Mouse (Mus musculus) erythroid progenitor cell, adult 5-6 weeks (primary cell): ENCODE results near the gene Gm7029. TPM values are rescaled to one million over a fixed set of nuclear protein-coding genes. Genes with fewer than 3 reads are reported as not detected.
"Not testable (repeated sequence)": the region's sequence is repeated elsewhere in the genome, so short reads cannot be mapped to it uniquely, and the experiment has no call there.

Source experiments
- ATAC-seq: replicated peaks from 2 replicates; pipeline ENCODE4 v1.8.0; 2016; ENCODE audit warnings: moderate number of reproducible peaks, mild to moderate bottlenecking, moderate TSS enrichment, inconsistent platforms; ENCODE audit not compliant: poor library complexity, low FRiP score, severe bottlenecking
- total RNA-seq, 2 experiments: library from RNA; stranded (forward) in 1 of 2; stranded (reverse) in 1 of 2; fragments of 150-400 nt in 1 of 2; fragments of 186-747, 209-891 nt in 1 of 2; gene quantifications; 2 replicates each; pipeline versions ENCODE4 v1.2.3 to v1.2.4; 2015 to 2017; ENCODE audit warnings: low replicate concordance in 2 of 2

Gene Gm7029
- not detected in 2 replicates for total RNA-seq (2015; ENCODE audit: low replicate concordance)
- total RNA-seq (2017; ENCODE audit: low replicate concordance), result not detected in 2 replicates

DNA sequence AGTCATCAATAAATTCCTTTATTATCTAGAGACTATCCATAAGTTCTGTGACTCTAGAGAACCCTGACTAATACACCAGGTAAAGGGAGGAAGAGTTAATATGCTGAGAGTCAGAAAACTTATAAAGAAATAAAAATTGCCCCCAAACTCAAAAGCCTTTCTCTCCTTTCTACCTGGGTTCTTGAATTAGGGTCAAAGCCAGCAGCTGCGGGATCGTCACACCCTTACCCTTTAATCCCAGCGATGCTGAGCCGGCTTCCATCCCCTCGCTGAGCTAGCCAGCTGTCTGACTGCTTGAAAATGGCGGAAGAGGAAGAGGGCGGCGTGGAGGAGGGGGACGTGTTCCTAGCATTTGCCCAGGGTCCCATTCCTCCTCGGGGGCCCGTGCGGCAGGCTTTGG is at the start of gene Gm7029:
Gm7029 (plus strand) TSS at position 301 of the 400 bp plus-strand sequence.
- ATAC-seq, result peak; percentile 30; the same call in 1 of the 2 replicates

DNA sequence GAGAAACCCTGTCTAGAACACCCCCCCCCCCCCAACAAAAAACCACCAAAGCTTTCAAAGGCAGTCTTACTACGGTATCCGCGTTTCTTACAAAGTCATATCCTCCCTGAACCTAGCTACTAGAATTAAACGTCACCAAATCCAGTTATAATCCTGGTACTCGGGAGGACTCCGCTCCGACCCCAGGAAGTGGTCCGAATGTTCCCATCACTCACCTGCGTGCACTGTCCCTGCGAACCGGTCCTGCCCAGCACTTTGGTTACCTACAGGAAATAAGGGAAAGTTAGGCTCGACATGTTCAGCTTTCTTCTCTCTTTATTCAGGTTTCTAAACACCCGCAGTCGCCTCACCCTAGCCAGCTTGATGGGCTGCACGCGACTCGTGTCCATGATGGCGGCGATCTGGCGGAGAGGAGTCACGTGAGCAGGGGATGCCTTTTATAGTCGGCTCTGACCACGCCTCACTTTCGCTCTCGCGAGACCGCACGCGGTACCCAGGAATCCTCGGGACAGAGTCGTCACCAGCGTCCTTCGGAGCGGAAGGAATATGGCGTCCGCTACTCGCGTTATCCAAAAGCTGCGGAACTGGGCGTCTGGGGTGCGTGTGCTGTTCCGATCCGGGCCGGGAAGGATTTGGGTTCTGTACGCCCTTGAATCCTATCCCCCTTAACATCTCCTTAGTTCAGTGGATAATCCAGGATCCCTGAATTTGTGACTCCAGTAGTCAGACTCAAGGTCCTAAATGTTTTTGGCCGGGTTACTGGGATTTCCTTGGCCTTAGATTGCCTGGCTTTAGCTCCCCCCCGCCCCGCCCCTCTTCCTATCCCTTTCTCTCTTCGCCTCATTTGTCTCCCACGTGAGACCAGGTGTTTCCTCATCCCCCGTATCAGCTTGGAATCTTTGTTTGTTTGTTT is 49.3 kb upstream of the Gm7029 start, which contains the start of the genes Rps28 and Ndufa7:
Rps28 (minus strand) TSS at position 479 of the 913 bp plus-strand sequence.
Ndufa7 (plus strand) TSS at position 489 of the 913 bp plus-strand sequence.
- peak; percentile 97 for ATAC-seq

DNA sequence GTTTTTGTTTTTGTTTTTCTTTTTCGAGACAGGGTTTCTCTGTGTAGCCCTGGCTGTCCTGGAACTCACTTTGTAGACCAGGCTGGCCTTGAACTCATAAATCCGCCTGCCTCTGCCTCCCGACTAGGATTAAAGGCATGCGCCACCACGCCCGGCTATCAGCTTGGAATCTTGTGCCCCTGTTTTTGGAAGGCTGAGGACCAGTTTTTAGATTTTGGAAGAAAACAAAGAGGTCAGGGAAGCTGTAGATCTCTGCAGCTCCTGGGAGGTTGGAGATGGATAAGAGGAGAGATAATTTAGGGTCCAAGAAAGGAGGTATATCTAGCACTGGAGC is 48.7 kb upstream of the Gm7029 start:
- not testable (repeated sequence) for ATAC-seq

DNA sequence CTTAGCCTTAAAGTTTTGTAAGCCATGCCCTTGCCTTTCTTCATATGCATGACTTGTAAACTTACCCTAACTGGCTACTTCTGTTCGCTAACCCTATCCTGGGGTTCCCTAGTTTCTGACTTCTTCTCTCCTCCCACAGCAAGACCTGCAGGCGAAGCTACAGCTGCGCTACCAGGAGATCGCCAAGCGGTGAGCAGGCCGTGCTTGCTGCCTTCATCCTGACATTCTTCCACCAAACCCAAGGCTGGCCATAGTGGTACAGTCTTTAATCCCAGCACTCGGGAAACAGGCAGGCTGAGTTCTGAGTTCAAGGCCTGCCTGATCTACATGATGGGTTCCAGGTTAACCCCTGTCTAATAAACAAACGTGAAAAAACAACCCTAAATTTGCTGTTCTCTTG is 48.2 kb upstream of the Gm7029 start:
- ATAC-seq, result no peak

DNA sequence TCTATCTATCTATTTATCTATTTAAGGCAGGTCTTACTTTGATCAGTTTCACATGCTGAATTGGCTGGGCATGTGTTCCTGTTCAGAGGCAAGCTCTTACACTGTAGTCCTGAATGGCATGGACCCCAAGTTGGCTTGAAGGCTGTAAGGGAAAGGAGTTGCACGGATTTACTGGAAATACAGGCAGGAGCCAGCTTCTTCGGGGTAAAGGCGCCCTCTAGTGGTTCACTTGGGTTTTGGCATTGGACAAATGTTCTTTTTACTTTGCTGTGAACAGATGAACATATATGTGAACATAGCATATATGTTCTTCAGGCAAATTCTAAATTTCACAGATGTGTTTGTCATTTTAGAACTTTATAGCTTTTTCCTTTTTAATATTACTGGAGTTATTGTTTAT is 46.8 kb upstream of the Gm7029 start:
- ATAC-seq, result peak; percentile 52

DNA sequence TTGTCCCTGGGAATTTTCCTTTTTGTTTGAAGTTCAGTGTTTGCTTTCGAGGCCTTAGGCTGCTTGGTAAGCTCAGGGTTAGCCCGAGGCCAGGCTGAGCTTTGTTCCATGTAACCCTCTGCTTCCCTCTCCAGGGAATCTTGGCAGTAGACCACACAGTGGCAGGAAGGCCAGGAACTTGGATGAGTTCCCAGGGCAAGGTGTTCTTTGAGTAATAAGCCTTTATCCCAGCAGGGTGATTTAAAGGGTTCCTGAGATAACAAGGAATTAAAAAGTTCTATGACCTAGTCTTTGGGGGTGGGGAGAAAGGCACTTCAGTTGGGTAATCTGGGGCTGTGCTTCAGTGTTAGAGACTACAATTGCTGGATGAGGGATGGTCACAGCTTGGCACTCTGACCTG is 44.7 kb upstream of the Gm7029 start:
- no peak for ATAC-seq

DNA sequence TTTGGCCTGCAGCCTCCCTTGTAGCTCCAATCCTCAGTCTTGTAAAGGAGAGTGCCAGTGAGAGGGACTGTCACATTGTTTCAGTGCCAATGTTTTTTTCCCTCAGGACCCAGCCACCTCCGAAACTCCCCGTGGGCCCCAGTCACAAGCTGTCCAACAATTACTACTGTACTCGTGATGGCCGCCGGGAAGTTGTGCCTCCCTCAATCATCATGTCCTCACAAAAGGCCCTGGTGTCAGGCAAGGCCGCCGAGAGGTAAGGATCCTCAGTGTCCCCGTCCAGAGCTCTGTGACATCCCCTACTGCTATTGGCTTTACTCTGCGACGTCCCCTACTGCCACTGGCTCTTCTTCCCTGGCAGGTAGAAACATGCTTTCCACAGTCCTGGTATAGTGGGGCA is 44.1 kb upstream of the Gm7029 start:
- ATAC-seq, result no peak

DNA sequence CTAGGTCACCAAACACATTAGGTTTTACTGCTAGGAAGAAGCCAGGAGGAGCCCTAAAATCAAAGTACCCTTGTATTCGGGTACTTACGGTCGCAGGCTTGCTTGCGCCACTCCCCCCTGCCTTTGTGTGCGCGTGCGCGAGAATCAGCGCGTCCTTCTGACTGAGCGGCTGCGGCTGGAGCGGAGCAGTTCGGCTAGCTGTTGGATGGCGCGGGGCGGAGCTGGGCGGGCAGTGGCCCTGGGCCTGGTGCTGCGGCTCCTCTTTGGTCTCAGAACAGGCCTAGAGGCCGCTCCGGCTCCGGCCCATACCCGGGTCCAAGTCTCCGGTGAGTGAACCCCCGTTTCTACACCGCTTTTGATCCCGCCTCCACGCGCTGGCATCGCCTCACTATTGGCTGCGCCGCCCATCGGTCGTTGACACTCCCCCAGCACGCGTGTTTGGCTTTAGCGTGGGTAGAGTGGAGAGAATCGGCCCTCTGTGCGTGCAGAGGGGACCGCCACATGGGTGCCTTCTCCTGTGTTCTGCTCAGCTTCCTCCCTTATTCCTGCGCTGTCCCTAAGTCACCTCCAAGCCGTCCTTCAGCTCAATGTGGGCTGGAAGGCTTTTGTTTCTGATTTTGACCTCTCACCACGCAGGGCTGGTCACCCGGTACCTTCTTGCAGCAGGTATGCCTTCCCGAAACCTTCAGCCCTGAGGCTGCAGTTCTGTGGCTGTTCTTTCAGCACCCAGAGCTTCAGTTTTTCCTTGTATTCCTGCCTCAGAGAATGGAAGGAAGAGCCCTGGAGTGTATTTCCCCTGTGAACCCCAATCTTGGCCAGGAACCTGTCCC is 30.5 kb upstream of the Gm7029 start, which contains the start of gene Cd320:
Cd320 (plus strand) TSS at position 126 of the 830 bp plus-strand sequence.
- peak; percentile 96 for ATAC-seq

DNA sequence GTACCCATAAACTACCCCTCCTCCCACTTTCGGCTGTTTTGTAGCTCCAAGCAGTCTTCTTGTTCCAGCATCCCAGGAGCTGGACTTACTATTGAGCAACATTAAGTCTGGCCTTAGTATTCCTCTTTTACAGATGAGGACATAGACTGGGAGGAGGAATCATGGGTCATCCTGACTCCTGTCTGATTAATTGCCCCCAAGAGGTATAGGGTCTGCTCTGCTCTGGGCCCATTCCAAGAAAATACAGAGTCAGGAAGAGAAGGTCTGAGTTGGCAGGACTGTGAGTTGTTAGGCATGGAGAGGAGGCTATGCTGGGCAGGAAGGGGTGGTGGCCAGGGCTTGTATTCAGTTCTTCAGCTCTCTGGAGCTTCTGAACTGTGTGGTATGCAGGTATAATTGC is 29.4 kb upstream of the Gm7029 start:
- no peak for ATAC-seq

DNA sequence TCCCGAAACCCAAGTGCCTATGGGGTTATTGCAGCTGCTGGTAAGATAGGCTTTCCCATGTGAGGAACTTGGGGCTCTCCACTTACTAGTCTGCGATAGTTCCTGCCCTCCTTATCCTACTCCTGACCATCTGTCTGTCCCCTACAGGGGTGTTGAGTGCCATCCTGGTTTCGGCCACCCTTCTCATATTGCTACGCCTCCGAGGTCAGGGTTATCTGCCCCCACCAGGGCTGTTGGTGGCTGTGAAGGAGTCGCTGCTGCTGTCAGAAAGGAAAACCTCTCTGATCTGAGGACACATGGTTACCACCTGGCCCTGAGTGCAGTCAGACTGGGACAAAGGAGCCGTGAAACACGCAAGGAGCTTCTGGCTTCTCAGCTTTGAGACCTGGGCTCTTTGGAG is 25.5 kb upstream of the Gm7029 start:
- no peak for ATAC-seq

DNA sequence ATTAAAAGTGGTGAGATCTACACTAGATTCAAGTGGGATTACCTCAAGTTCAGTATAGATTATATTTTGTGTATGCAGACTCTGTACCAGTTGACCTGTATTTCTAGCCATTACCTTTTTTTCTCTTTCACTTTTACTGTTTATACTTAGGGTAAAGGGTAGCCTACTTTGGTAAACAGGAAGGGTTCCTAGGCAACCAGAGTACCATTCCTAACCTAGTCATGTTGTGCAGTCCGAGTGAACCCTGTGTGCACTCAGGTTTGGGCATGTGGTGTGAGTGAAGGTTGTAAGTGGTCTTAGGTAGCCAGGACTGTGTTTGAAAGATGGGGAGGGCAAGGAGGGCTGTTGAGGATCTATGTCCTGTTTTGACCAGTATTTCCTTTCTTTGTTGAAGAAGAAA is 22.3 kb upstream of the Gm7029 start:
- no peak for ATAC-seq

DNA sequence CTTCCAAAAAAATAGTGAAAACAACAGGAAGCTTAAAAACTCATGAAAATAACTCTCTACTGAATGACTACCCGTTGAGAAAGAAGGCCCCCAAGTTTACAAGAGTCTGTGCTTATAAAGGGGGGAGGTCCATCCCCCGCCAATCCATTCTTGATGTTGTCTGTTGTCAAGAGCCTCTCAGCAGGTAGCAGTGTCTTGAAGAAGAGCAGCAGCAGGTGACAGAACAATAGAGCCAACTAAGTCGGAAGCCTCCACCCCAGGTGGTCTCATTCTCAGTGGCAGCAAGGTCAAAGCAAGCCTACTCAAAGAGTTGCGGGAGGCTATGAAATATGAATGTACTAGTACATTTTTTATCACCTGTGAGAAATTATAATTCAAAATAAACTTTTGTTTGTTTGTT is 15.8 kb upstream of the Gm7029 start:
- ATAC-seq, result no peak

DNA sequence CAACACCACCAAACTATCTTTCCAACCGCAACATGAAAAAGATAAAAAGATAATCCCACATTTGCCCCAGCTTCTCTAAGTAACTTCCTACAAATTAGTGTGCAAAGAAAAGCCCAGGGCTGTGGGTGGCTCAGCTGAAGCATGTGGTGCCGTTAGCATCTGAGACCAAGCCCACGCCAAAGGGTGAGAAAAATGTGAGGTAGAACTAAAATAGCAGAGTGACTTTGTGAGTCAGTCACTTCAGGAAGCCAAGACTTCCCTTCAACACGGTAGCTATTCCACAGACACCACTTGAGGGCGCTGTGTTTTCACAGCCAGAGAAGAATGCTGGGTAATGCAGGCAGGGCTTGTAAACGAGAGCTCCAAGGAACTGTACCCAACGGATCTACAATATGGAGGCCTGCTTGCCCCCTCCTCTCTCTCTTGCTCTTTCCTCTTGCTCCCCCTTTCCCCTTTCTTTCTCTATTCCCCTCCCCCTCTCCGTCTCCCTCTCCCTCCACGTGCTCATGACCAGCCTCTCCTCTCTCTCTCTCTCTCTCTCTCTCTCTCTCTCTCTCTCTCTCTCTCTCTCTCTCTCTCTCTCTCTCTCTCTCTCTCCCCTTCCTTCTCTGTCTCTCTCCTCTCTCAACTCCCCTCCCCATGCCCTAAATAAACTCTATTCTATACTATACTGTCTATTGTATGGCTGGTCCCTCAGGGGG is 8.2 kb upstream of the Gm7029 start:
- peak; percentile 73 for ATAC-seq

DNA sequence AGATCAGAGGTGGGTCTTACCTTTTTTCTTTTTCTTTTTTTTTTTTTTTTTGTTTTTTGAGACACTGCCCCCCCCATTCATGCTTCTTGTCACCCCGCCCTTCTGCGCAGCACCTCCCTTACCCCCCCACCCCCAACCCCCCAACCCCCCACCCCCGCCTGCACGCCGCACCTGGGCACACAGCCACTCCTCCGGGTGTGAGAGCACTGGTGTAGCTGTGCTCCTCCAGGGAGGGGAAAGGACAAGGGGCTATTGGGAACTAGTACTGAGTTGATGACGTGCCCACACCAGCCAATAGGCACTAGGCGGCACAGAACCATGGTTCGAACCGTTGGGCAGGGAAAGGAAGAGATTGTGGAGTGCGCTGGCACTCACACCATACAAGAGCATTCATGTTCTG is 774 bp downstream of the Gm7029 start:
- no peak for ATAC-seq

DNA sequence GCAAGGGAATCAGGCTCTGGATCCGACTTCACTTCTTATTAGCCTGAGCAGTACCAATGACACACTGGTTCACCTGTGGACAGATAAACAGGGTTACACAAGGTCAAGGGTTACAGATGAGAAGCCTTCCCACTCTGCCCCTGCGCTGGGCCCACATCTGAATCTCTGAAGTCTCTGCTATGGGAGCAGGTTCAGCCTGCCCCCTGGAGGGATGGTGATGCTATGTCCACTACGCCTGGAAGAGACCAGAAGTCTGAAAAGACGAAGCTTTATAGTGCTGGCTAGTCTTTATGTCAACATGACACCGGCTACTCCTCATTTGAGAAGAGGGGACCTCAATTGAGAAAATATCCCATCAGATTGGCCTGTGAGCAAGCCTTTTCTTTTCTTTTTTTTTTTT is 2.2 kb downstream of the Gm7029 start:
- peak; percentile 33; the same call in 1 of the 2 replicates for ATAC-seq

DNA sequence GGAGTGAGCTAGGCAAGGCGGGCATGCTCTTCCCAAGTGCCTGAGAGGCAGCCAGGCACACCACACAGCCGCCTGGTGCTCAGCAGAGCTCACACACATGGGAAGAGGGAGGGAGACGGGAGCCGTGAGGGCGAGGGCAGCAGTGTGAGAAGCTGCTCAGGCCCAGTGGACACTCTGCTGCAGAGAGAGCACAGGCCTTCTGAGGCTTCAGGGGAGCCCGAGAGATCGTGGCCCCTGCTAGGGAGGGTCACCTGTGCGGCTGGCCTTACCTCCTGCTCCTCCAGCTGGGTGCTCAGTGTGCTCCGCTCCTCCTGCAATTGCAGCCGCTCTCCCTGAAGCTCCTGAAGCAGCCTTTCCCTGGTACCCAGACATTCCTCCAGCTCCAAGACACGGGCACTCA is 10.7 kb downstream of the Gm7029 start:
- ATAC-seq, result peak; percentile 26; the same call in 1 of the 2 replicates

DNA sequence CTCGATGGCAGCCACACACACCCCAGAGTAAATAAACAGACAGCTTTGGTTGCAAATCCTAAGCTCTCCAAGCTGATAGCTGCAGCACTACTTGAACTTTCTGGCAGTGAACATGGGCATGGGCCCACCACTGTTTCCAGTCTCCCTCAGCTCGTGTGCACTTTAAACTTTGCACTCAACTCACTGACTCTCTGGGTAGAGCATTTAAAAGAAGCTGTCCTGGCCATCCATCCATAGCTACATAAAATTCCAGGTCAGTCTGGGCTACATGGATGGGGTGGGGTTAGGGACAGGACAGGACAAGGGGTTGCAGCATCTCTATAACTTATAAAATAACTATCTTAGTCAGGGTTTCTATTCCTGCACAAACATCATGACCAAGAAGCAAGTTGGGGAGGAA is 14.2 kb downstream of the Gm7029 start:
- not testable (repeated sequence) for ATAC-seq

DNA sequence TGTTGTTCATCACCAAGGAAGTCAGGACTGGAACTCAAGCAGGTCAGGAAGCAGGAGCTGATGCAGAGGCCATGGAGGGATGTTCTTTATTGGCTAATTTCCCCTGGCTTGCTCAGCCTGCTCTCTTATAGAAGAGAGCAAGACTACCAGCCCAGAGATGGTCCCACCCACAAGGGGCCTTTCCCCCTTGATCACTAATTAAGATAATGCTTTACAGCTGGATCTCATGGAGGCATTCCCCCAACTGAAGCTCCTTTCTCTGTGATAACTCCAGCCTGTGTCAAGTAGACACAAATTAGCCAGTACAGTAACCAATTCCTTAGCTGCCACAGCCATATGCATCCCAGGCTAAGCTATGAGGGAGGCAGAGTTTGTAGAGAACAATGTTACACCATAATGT is 14.6 kb downstream of the Gm7029 start:
- not testable (repeated sequence) for ATAC-seq

DNA sequence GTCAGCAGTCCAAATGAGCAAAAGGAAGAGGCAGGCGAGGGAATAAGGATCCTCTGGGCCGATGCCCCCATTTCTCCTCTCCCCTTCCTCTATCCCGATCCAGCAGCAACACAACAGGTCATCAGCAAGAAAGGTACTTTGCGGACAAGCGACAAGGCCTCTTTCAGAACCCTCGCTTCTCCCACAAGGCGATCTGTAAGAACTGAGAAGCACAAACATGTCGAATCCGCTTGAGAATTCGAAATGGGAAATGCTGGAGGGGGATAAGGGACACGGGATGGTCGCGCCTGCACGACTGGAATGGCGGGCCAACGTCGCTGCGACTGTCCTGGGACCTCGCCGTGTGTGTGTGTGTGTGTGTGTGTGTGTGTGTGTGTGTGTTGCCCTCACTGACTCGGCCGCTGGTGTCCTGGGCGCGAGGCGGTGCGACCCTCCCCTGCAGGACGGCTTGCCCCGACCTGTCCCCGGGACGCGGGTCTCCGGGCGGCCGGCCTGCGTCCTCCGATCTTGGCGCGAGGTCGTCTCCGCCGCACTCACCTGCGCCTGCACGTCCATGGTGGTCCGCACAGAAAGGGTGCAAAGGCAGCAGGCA is 16.4 kb downstream of the Gm7029 start:
- not testable (repeated sequence) for ATAC-seq
